Mouse (Mus musculus): ENCODE results near the gene Sec61a2. TPM values are rescaled to one million over a fixed set of nuclear protein-coding genes. Genes with fewer than 3 reads are reported as not detected.

Gene Sec61a2
- total and polyA plus RNA-seq, 3 experiments, result 13.9 to 32.3 TPM; not detected in 1

DNA sequence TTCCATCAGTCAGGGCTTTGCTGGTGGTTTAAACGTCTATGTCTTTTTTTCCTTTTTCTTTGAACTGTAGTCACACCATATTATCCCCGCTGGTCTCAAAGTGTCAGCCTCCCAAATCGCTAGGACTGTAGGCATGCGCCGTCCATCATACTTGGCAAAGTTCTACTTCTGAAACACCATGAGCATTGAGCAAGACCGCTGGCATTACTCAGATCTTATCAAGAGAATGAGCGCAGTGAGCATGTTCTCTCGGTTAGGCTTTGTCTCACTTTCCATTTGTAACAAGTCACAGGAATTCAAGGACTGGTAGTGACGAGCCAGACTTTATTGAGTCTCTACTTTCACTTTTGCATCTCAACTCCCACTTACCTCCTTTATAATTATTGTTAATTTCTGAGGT, 44.1 kb downstream of the Sec61a2 start:
- DNase-seq (ENCODE audit: low read depth, low spot score), result no peak
- no peak for TF ChIP-seq JUND (IDR thresholded peaks at IDR 0.05; ENCODE audit: low read depth, low read length)
- H3K79me2 ChIP-seq (ENCODE audit: control insufficient read depth, insufficient read depth, low read length, poor library complexity), result peaks cover 49% of the 10 kb centered on the region
- H3K4me3 ChIP-seq (ENCODE audit: control insufficient read depth in 1 of 2, insufficient read depth in 1 of 2, low read depth in 2 of 2, low read length in 2 of 2), result no peak overlapping the region
- H3K9me3 ChIP-seq (replicated peaks; ENCODE audit: insufficient read depth, low read length), result no peaks in the 10 kb centered on the region
- no peak overlapping the region for H3K9ac ChIP-seq (ENCODE audit: control insufficient read depth, low read depth, low read length, poor library complexity, severe bottlenecking)
- peaks cover 7 to 31% of the 10 kb centered on the region in 2 experiments for H3K36me3 ChIP-seq (ENCODE audit: control insufficient read depth in 1 of 2, insufficient read depth in 2 of 2, low read length in 2 of 2)
- H3K27me3 ChIP-seq (ENCODE audit: control insufficient read depth in 1 of 2, insufficient read depth in 2 of 2, low read length in 2 of 2), result no peaks in the 10 kb centered on the region
- no peak overlapping the region for H3K27ac ChIP-seq (ENCODE audit: control insufficient read depth, low read depth, low read length)
- peaks cover 4 to 9% of the 10 kb centered on the region in 2 experiments for H3K4me1 ChIP-seq (ENCODE audit: control insufficient read depth in 1 of 2, insufficient read depth in 2 of 2, low read length in 2 of 2)

DNA sequence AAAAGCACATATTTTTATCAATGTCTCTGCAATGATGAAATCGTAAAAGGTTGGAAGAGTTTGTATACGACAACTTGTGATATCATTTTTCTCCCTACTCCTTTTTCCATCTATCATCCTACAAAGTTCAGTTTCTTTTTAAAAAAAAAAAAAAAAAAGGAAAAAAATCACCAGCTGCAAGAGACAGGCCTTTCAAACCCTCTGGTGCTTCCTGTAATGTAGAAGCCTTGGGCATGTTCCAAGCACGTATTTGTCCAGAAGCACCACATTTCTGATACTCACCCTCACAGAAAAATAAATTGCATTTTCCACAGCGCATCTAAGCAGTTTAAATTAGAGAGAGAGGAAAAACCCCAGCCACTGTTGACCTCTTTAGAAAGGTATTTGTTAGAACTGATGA, 49.4 kb downstream of the Sec61a2 start:
- H3K4me1 ChIP-seq (ENCODE audit: control insufficient read depth in 1 of 2, insufficient read depth in 2 of 2, low read length in 2 of 2), result peaks cover 5 to 9% of the 10 kb centered on the region in 2 experiments
- peaks cover 6 to 30% of the 10 kb centered on the region in 2 experiments for H3K36me3 ChIP-seq (ENCODE audit: control insufficient read depth in 1 of 2, insufficient read depth in 2 of 2, low read length in 2 of 2)
- H3K9ac ChIP-seq (ENCODE audit: control insufficient read depth, low read depth, low read length, poor library complexity, severe bottlenecking), result peak overlapping the region; percentile 94
- TF ChIP-seq TBP (IDR thresholded peaks at IDR 0.05; ENCODE audit: low read depth, low read length), result 0 out of 2 replicates have a peak, but pooled peaks have one; percentile 34
- no peak for TF ChIP-seq UBTF (IDR thresholded peaks at IDR 0.05; ENCODE audit: borderline replicate concordance, insufficient read depth, low read depth, low read length)
- H3K27me3 ChIP-seq (ENCODE audit: control insufficient read depth in 1 of 2, insufficient read depth in 2 of 2, low read length in 2 of 2), result no peaks in the 10 kb centered on the region
- peak; percentile 51 for DNase-seq (ENCODE audit: low read depth, low spot score)
- peak overlapping the region; percentile 97 for H3K27ac ChIP-seq (ENCODE audit: control insufficient read depth, low read depth, low read length)
- no peaks in the 10 kb centered on the region for H3K9me3 ChIP-seq (replicated peaks; ENCODE audit: insufficient read depth, low read length)
- peak overlapping the region; percentile 57 to 96 for H3K4me3 ChIP-seq (ENCODE audit: control insufficient read depth in 1 of 2, insufficient read depth in 1 of 2, low read depth in 2 of 2, low read length in 2 of 2)
- H3K79me2 ChIP-seq (ENCODE audit: control insufficient read depth, insufficient read depth, low read length, poor library complexity), result peaks cover 56% of the 10 kb centered on the region

DNA sequence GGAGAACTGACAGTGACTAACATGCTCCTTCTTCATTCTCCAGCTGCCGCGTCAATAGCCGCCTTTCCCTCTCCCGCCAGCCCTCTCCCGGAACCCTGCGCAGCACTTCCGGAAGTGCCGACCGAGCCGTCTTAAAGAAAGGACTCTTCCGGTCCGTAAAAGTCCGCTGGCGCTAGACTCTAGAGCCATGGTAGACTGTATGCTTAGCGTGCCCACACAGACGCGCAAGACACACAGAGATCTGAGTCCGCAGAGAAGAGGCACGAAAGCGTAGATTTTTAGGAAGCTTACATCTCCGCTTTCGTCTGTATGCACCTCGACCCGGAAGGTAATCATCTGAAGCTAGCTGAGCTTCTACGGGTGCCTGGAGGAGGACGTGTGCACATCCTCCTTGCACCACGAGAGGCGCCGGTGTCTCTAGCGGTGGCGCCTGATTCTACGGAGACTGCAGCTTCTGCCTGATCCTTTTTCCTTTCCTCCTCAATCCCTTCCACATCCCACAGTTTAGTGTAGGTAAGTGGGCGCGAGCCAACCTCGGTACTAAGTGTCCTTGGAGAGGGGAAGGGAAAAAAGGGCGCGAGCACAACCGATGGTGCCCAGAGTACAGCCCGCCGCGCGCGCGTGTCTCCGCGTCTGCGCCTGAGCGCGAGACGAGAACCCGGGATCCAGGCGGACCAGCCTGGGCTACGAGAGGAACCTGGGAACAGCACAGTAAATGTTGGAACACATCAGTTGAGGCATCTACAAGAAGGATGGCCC, 50.2 kb downstream of the Sec61a2 start, which contains the start of the genes Nudt5 and Cdc123:
Gene Nudt5 (plus strand): TSS at position 147 of the 759 bp plus-strand sequence.
Gene Cdc123 (minus strand): TSS at position 292 of the 759 bp plus-strand sequence.
- no peaks in the 10 kb centered on the region for H3K9me3 ChIP-seq (replicated peaks; ENCODE audit: insufficient read depth, low read length)
- DNase-seq (ENCODE audit: low read depth, low spot score), result peak; percentile 95
- peak within 1 kb of the TSS; percentile 57 to 96 for H3K4me3 ChIP-seq (ENCODE audit: control insufficient read depth in 1 of 2, insufficient read depth in 1 of 2, low read depth in 2 of 2, low read length in 2 of 2)
- peaks cover 5 to 9% of the 10 kb centered on the region in 2 experiments for H3K4me1 ChIP-seq (ENCODE audit: control insufficient read depth in 1 of 2, insufficient read depth in 2 of 2, low read length in 2 of 2)
- peaks cover 51% of the 10 kb centered on the region for H3K79me2 ChIP-seq (ENCODE audit: control insufficient read depth, insufficient read depth, low read length, poor library complexity)
- peak within 1 kb of the TSS; percentile 97 for H3K27ac ChIP-seq (ENCODE audit: control insufficient read depth, low read depth, low read length)
- peaks cover 0 to 30% of the 10 kb centered on the region in 2 experiments; a peak in 3 of 4 replicates for H3K36me3 ChIP-seq (ENCODE audit: control insufficient read depth in 1 of 2, insufficient read depth in 2 of 2, low read length in 2 of 2)
- no peaks in the 10 kb centered on the region for H3K27me3 ChIP-seq (ENCODE audit: control insufficient read depth in 1 of 2, insufficient read depth in 2 of 2, low read length in 2 of 2)
- H3K9ac ChIP-seq (ENCODE audit: control insufficient read depth, low read depth, low read length, poor library complexity, severe bottlenecking), result peak within 1 kb of the TSS; percentile 94
- TF ChIP-seq MAFK (IDR thresholded peaks at IDR 0.05; ENCODE audit: borderline replicate concordance, low read depth, low read length) (no peak), MEF2A (IDR thresholded peaks at IDR 0.05; ENCODE audit: extremely low read depth, insufficient replicate concordance, low read depth, low read length, poor library complexity, severe bottlenecking) (no peak), RCOR1 (IDR thresholded peaks at IDR 0.05; ENCODE audit: low read depth, low read length) (no peak), MAX (IDR thresholded peaks at IDR 0.05; ENCODE audit: low read length) (peak; percentile 66), ELF1 (IDR thresholded peaks at IDR 0.05; ENCODE audit: low read depth, low read length) (peak; percentile 82), TBP (IDR thresholded peaks at IDR 0.05; ENCODE audit: low read depth, low read length) (no peak; the same call in 1 of the 2 replicates), CHD2 (IDR thresholded peaks at IDR 0.05; ENCODE audit: low read length) (no peak), MYB (IDR thresholded peaks at IDR 0.05; ENCODE audit: low read depth, low read length) (no peak), POLR2AphosphoS5 (IDR thresholded peaks at IDR 0.05; ENCODE audit: borderline replicate concordance, low read depth, low read length) (no peak), MAZ (IDR thresholded peaks at IDR 0.05; ENCODE audit: low read depth, low read length) (no peak), TAL1 (IDR thresholded peaks at IDR 0.05; ENCODE audit: low read length) (no peak), NRF1 (IDR thresholded peaks at IDR 0.05; ENCODE audit: insufficient read depth, low read depth, low read length, poor library complexity, severe bottlenecking) (peak; percentile 61), ZC3H11A (IDR thresholded peaks at IDR 0.05; ENCODE audit: low read depth, low read length) (no peak), EP300 (IDR thresholded peaks at IDR 0.05; ENCODE audit: low read depth in 1 of 2, low read length in 2 of 2) (no peak), GABPA (IDR thresholded peaks at IDR 0.05; ENCODE audit: low read depth, low read length) (no peak), TCF12 (IDR thresholded peaks at IDR 0.05; ENCODE audit: low read depth, low read length) (peak; percentile 43; the same call in 1 of the 2 replicates), MYC (IDR thresholded peaks at IDR 0.05; ENCODE audit: low read depth, low read length) (peak; percentile 60), POLR2A (IDR thresholded peaks at IDR 0.05; ENCODE audit: control insufficient read depth in 1 of 2, insufficient read depth in 1 of 2, low read depth in 1 of 2, low read length in 2 of 2, poor library complexity in 1 of 2) (peak; percentile 74 to 94; a peak in 2 of 4 replicates), ZKSCAN1 (IDR thresholded peaks at IDR 0.05; ENCODE audit: low read depth, low read length) (no peak), CTCF (IDR thresholded peaks at IDR 0.05 in 2 of 3, conservative IDR thresholded peaks at IDR 0.05 in 1 of 3; ENCODE audit: control insufficient read depth in 1 of 3, insufficient read depth in 1 of 3, low read depth in 2 of 3, low read length in 3 of 3, poor library complexity in 1 of 3, severe bottlenecking in 1 of 3) (peak; percentile 40 to 63 (median 57)), HCFC1 (IDR thresholded peaks at IDR 0.05; ENCODE audit: low read depth, low read length) (peak; percentile 92), MXI1 (IDR thresholded peaks at IDR 0.05; ENCODE audit: low read depth, low read length) (peak; percentile 85; the same call in 1 of the 2 replicates)

All from MEL (cell line).